Mouse (Mus musculus) olfactory bulb, adult 2 months (tissue): ENCODE data around the gene Snx9. TPM values are rescaled to one million over a fixed set of nuclear protein-coding genes. Genes with fewer than 3 reads are reported as not detected.
A peak's percentile ranks its signal among the peaks of the same experiment; 100 is the strongest.

Source experiments
- H3K27ac ChIP-seq: fragments of 200-500 bp; 2 replicates; pipeline ENCODE4 v1.5.1; 2012; ENCODE audit warnings: low read depth, low read length; ENCODE audit not compliant: insufficient read depth
- H3K4me1 ChIP-seq: fragments of 200-500 bp; 2 replicates; pipeline ENCODE4 v1.6.1; 2012; ENCODE audit warnings: low read length; ENCODE audit not compliant: control insufficient read depth, insufficient read depth
- H3K4me3 ChIP-seq: fragments of 200-500 bp; 2 replicates; pipeline ENCODE4 v1.5.1; 2012; ENCODE audit warnings: mild to moderate bottlenecking, low read depth, low read length, moderate library complexity; ENCODE audit not compliant: insufficient read depth
- CTCF ChIP-seq: fragments of 200-500 bp; IDR thresholded peaks from 2 replicates; pipeline ENCODE4 v1.5.1; 2012; ENCODE audit warnings: low read depth, mild to moderate bottlenecking, low read length, moderate library complexity; ENCODE audit not compliant: insufficient read depth
- POLR2A ChIP-seq: fragments of 200-500 bp; IDR thresholded peaks from 2 replicates; pipeline ENCODE4 v1.6.1; 2012; ENCODE audit warnings: mild to moderate bottlenecking, low read depth, low read length, moderate library complexity; ENCODE audit not compliant: insufficient read depth
- WGBS: fragments of 180-500 bp; shearing (Covaris S2); methylation state at CpG from one replicate; pipeline ENCODE4 v1.1.7; 2018; 5-methylcytosine and 5-hydroxymethylcytosine counted together
- polyA plus RNA-seq: library from polyadenylated mRNA; stranded (reverse); fragments of >200 nt; gene quantifications from 2 replicates; pipeline ENCODE4 v1.2.4, GENCODE M21; 2012; ENCODE audit warnings: low replicate concordance; ENCODE audit not compliant: missing spikeins, insufficient read depth, insufficient read length

Gene Snx9
- polyA plus RNA-seq, 1 experiment: not detected

DNA sequence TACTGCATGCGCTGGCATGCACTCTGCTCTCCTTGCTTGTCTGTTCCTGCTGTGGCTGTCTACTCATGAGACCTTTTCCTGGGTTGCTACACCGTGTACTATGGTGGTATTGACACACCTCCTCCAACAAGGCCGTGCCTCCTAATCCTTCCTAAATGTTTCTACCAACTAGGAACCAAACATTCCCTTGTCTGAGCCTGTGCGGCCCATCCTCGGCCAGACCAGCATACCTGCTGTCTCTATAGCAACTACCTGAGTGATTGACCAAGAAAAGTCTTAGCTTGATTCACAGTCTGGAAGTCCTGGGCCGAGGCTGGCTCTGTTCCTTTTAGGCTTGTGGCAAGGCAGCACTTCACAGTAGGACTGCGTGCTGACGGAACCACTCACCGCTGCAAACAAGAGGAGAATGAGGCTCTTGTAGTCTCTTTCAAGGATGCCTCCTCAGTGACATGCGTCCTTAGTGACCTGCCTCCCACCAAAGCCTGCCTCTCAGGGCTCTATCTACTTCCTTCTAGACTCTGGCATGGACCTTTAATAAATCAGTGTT lies 36.6 kb downstream of the Snx9 start:
- TF ChIP-seq POLR2A: no peak
- no peak for TF ChIP-seq CTCF
- no peaks in the 10 kb centered on the region for H3K4me1 ChIP-seq
- WGBS: 79% methylated on average over 10 of the region's 10 CpGs
- H3K4me3 ChIP-seq: no peak overlapping the region
- H3K27ac ChIP-seq: no peak overlapping the region

DNA sequence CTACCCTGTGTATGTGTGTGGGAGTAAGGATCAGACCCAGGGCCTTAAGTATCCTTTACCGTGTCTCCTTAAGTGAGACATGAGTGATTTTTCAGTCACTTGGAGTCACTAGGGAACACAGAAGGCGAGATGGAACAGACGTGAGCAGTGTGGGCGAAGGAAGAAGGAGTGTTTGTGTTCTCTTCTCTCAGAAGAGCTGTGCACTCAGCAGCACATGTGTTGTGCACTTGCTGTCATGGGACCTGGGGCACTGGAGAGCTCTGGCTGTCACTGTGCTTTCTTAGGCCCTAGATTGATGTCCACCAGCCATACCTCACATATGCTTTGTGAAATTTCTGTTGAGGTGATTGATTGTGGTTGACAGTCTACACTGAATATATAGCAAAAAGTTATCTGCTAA lies 37.7 kb downstream of the Snx9 start:
- no peak overlapping the region for H3K4me3 ChIP-seq
- H3K4me1 ChIP-seq: no peaks in the 10 kb centered on the region
- H3K27ac ChIP-seq: no peak overlapping the region
- WGBS: 82% methylated on average over 4 of the region's 4 CpGs
- TF ChIP-seq CTCF (no peak), POLR2A (no peak)

DNA sequence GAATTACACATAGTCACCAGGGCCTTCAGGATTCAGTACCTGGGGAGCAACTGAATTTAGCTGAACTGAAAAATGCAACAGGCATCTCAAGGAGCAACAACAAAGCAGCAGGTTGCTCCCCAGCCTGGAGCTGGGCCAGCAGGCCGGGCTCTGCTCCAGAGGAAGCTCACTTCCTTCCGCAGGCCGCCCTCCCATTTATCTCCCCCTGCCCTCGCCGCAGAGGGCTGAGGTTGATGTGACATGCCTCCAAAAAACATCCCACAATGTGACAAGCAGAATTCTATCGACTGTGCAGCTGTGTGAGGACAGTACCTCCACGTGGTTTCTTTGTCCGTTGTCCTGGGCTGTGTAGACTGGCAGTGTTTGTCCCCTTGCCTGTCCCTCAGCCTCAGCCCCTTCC lies 44.3 kb downstream of the Snx9 start:
- TF ChIP-seq POLR2A (no peak), CTCF (no peak)
- peaks cover 10% of the 10 kb centered on the region for H3K4me1 ChIP-seq
- 44% methylated on average over 8 of the region's 8 CpGs for WGBS
- no peak overlapping the region for H3K27ac ChIP-seq
- H3K4me3 ChIP-seq: no peak overlapping the region

DNA sequence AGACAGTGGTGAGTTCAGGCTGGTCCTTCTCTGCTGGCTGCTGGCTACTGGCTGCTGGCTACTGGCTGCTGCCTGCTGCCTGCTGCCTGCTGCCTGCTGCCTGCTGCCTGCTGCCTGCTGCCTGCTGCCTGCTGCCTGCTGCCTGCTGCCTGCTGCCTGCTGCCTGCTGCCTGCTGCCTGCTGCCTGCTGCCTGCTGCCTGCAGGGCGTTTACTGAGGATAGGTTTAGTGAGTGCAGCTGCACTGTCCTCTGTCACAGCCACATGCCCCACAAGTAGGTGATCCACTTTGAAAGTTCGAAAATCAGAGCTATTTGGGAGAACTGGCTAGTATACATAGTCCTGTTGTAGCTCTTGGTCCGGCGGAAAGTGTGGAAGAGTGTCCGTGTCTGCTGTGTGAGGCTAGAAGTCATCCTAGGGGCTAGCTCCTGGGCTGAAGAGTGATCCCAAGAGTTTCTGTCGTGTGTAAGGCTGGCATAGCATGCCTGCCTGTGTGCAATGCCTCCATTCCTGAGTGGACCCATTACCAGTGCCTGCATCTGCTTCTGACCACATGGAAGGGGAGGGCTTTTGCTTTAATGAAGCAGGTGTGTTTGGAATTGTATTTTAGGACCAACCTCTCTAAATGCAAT lies 45.2 kb downstream of the Snx9 start:
- TF ChIP-seq POLR2A (no peak), CTCF (no peak)
- Histone ChIP-seq H3K27ac (no peak overlapping the region), H3K4me1 (peaks cover 10% of the 10 kb centered on the region), H3K4me3 (no peak overlapping the region)
- 81% methylated on average over 6 of the region's 6 CpGs for WGBS

- no peak overlapping the region for H3K4me3 ChIP-seq
- no peak for TF ChIP-seq POLR2A
- no peak for TF ChIP-seq CTCF
- H3K4me1 ChIP-seq: peaks cover 10% of the 10 kb centered on the region
- no peak overlapping the region for H3K27ac ChIP-seq
- WGBS: 51% methylated on average over 20 of the region's 20 CpGs
Observed at GRCm38 (mm10) chr17:5886943-5887800, 46.0 kb downstream of the Snx9 start.

GRCm38 (mm10) chr17:5890429-5890828 lies 49.3 kb downstream of the Snx9 start:
- TF ChIP-seq CTCF (peak; percentile 67), POLR2A (no peak)
- H3K27ac ChIP-seq: no peak overlapping the region
- H3K4me3 ChIP-seq: no peak overlapping the region
- peaks cover 5% of the 10 kb centered on the region for H3K4me1 ChIP-seq
- 61% methylated on average over 8 of the region's 8 CpGs for WGBS

GRCm38 (mm10) chr17:5891933-5892683 lies 51.0 kb downstream of the Snx9 start:
- WGBS: 92% methylated on average over 9 of the region's 9 CpGs
- Histone ChIP-seq H3K27ac (no peak overlapping the region), H3K4me3 (no peak overlapping the region), H3K4me1 (no peaks in the 10 kb centered on the region)
- TF ChIP-seq POLR2A (no peak), CTCF (no peak)

DNA sequence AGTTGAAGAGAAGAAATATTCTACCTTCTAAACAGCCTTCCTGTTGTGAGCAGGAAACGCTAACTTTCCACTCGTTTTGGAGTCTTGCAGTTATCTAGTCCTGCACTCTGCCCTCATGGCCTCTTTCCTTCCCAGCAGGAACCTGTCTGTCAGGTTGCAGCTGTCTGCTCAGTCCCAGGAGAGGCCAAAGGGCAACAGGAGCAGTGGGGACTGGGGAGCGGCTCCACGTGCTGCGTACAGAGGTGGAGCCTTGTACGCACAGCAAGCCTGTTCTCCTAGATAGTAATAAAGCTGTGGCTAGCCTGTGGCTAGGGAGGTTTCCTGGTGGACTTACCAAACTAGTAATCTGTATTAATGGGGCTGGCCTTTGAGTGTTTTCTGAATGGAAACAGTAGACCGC lies 52.0 kb downstream of the Snx9 start:
- Histone ChIP-seq H3K4me3 (no peak overlapping the region), H3K4me1 (no peaks in the 10 kb centered on the region), H3K27ac (no peak overlapping the region)
- TF ChIP-seq CTCF (no peak), POLR2A (no peak)
- WGBS: 65% methylated on average over 7 of the region's 7 CpGs
